Mouse (Mus musculus) embryonic fibroblast, embryonic 13.5 days (primary cell): ENCODE measurements around the gene Wdr6.

Experiments used
- CTCF ChIP-seq: IDR thresholded peaks from 2 replicates; pipeline ENCODE4 v1.5.1; 2011; ENCODE audit warnings: mild to moderate bottlenecking, control low read depth, low read length, moderate library complexity, borderline replicate concordance; ENCODE audit not compliant: insufficient read depth
- POLR2A ChIP-seq: IDR thresholded peaks from 2 replicates; pipeline ENCODE4 v1.6.1; 2011; ENCODE audit warnings: low read depth, mild to moderate bottlenecking, control low read depth, low read length, moderate library complexity

GRCm38 (mm10) chr9:108589229-108589628 lies 10.7 kb upstream of the Wdr6 start:
- TF ChIP-seq CTCF (no peak), POLR2A (no peak)
